Comparison of ENCODE assay signal across 12 mouse cellular contexts in the genomic region with DNA sequence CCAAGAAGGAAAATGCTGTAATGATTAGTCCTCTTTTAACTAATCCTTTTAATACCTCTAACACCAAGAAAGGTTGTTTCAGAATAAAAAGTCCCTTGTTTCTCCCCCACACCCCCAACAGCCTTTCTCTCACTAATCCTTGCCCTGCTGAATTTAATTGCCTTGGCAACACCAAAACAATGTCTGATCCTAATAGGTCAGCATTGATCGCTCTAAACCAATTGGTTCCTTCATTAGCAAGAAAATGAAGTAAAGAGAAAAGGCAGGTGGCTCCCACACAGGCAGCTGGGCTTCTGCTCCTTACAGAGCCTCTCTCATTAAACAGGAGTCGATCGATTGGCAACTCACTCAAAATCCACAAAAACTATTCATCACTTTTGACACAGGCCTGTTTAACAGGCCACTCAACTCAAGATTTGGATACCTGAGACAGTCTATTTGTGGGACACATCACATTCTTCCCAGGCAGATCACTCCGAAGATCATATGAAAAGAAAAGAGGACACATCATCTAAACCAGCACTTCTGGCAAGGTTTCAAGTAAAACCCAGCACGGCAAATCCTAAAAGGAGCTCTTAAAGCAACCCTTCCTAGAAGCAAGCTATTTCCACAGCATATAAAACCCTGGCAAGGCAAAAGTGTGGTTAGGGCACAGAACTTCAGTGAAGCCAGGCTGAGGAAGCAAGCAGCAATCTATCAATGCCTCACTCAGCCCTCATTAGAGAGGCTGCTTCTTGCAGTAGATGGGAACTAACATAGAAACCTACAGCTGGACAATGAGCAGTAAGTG.
DNase-seq lines count a peak whose midpoint lies in the region; ATAC-seq and TF ChIP-seq lines count a peak whose summit lies in the region.
"Had no signal": no experiment of that assay in that cellular context is flagged by ENCODE, and none has a peak within 500 bp of the region (broad histone marks: within the 10 kb centered on the region; RNA-seq: fewer than 3 reads in every experiment).

No protein-coding gene starts in this region.

- H3K4me2 ChIP-seq in forebrain, postnatal 0 days (ENCODE audit: low read depth), result no peak overlapping the region
- H3K4me2 ChIP-seq in hindbrain, embryonic 12.5 days (replicated peaks), result no peak overlapping the region
- no peak overlapping the region for H3K4me2 ChIP-seq in midbrain, embryonic 14.5 days (ENCODE audit: low read length)
- no peak overlapping the region for H3K4me2 ChIP-seq in intestine, embryonic 15.5 days (replicated peaks)

- no peaks in the 10 kb centered on the region; the same call in 1 of the 2 replicates for H3K9me3 ChIP-seq in forebrain, embryonic 10.5 days
- no peaks in the 10 kb centered on the region for H3K9me3 ChIP-seq in forebrain, postnatal 0 days (ENCODE audit: low read length)
- no peaks in the 10 kb centered on the region for H3K9me3 ChIP-seq in hindbrain, embryonic 12.5 days (replicated peaks)
- no peaks in the 10 kb centered on the region for H3K9me3 ChIP-seq in midbrain, embryonic 14.5 days (ENCODE audit: control insufficient read depth, low read length)
- H3K9me3 ChIP-seq in intestine, embryonic 15.5 days, result no peaks in the 10 kb centered on the region

- peaks cover 77% of the 10 kb centered on the region for H3K27me3 ChIP-seq in forebrain, embryonic 10.5 days (ENCODE audit: poor library complexity, severe bottlenecking)
- no peaks in the 10 kb centered on the region for H3K27me3 ChIP-seq in forebrain, postnatal 0 days (ENCODE audit: insufficient read depth, low read length)
- no peaks in the 10 kb centered on the region for H3K27me3 ChIP-seq in hindbrain, embryonic 12.5 days
- no peaks in the 10 kb centered on the region for H3K27me3 ChIP-seq in midbrain, embryonic 14.5 days (ENCODE audit: control insufficient read depth, insufficient read depth, low read length)
- H3K27me3 ChIP-seq in intestine, embryonic 15.5 days (replicated peaks), result no peaks in the 10 kb centered on the region

- no peak overlapping the region for H3K9ac ChIP-seq in forebrain, postnatal 0 days
- H3K9ac ChIP-seq in hindbrain, embryonic 12.5 days, result no peak overlapping the region
- H3K9ac ChIP-seq in midbrain, embryonic 14.5 days (replicated peaks; ENCODE audit: low read length), result no peak overlapping the region
- H3K9ac ChIP-seq in intestine, embryonic 15.5 days, result no peak overlapping the region

- DNase-seq in forebrain, embryonic 10.5 days (ENCODE audit: extremely low spot score, low spot score), result peak; percentile 62
- DNase-seq in forebrain, postnatal 0 days, result no peak
- DNase-seq in embryo, embryonic 10.5 days (ENCODE audit: low spot score), result peak; percentile 53
- DNase-seq in midbrain, embryonic 14.5 days, result peak; percentile 62
- no peak for DNase-seq in gastrocnemius, postnatal 36 days
- no peak for DNase-seq in adrenal gland, adult (ENCODE audit: inconsistent age in 2 of 2, low spot score in 1 of 2)
- DNase-seq: heart, postnatal 14 days; right cerebral cortex, postnatal 14 days; thymus, postnatal 36 days had no signal

- H3K4me1 ChIP-seq in forebrain, embryonic 10.5 days, result peaks cover 29% of the 10 kb centered on the region
- no peaks in the 10 kb centered on the region for H3K4me1 ChIP-seq in forebrain, postnatal 0 days (ENCODE audit: insufficient read depth)
- H3K4me1 ChIP-seq in hindbrain, embryonic 12.5 days, result peaks cover 15% of the 10 kb centered on the region
- peaks cover 28% of the 10 kb centered on the region for H3K4me1 ChIP-seq in midbrain, embryonic 14.5 days (ENCODE audit: control insufficient read depth, insufficient read depth, low read length)
- 0 out of 2 replicates have a peak, but pooled peaks cover 2% of the 10 kb centered on the region for H3K4me1 ChIP-seq in intestine, embryonic 15.5 days (replicated peaks)

- intact Hi-C loops in gastrocnemius, postnatal 36 days (cut with DNase I), result no loop called here

- TF ChIP-seq CTCF in forebrain, postnatal 0 days (IDR thresholded peaks at IDR 0.05; ENCODE audit: low read depth), result no peak

- 10% methylated on average over 5 of the region's 5 CpGs for WGBS in forebrain, embryonic 10.5 days
- WGBS in forebrain, postnatal 0 days, result 9% methylated on average over 5 of the region's 5 CpGs
- WGBS in hindbrain, embryonic 12.5 days, result 24% methylated on average over 5 of the region's 5 CpGs
- 6% methylated on average over 5 of the region's 5 CpGs for WGBS in midbrain, embryonic 14.5 days
- 54% methylated on average over 5 of the region's 5 CpGs for WGBS in intestine, embryonic 15.5 days

- no peak; the same call in 1 of the 2 replicates for ATAC-seq in forebrain, postnatal 0 days
- peak; percentile 29; the same call in 1 of the 2 replicates for ATAC-seq in hindbrain, embryonic 12.5 days (ENCODE audit: low FRiP score)
- no peak for ATAC-seq in midbrain, embryonic 14.5 days (ENCODE audit: low FRiP score, low TSS enrichment)
- no peak for ATAC-seq in intestine, embryonic 15.5 days

- H3K27ac ChIP-seq in forebrain, embryonic 10.5 days, result peak overlapping the region; percentile 81
- no peak overlapping the region for H3K27ac ChIP-seq in forebrain, postnatal 0 days (ENCODE audit: low read depth, low read length)
- peak overlapping the region; percentile 58 for H3K27ac ChIP-seq in hindbrain, embryonic 12.5 days
- peak overlapping the region; percentile 43; the same call in 1 of the 2 replicates for H3K27ac ChIP-seq in midbrain, embryonic 14.5 days (replicated peaks; ENCODE audit: low read depth, low read length)
- H3K27ac ChIP-seq in intestine, embryonic 15.5 days, result no peak overlapping the region
- H3K27ac ChIP-seq: kidney, postnatal 0 days had no signal

- H3K4me3 ChIP-seq in forebrain, embryonic 10.5 days, result no peak overlapping the region
- no peak overlapping the region for H3K4me3 ChIP-seq in forebrain, postnatal 0 days (ENCODE audit: low read depth, low read length)
- H3K4me3 ChIP-seq in hindbrain, embryonic 12.5 days, result no peak overlapping the region
- H3K4me3 ChIP-seq in midbrain, embryonic 14.5 days (replicated peaks; ENCODE audit: low read depth, low read length), result no peak overlapping the region
- no peak overlapping the region for H3K4me3 ChIP-seq in intestine, embryonic 15.5 days (replicated peaks)

- H3K36me3 ChIP-seq in forebrain, embryonic 10.5 days (replicated peaks), result no peaks in the 10 kb centered on the region
- no peaks in the 10 kb centered on the region for H3K36me3 ChIP-seq in forebrain, postnatal 0 days (ENCODE audit: insufficient read depth)
- no peaks in the 10 kb centered on the region for H3K36me3 ChIP-seq in hindbrain, embryonic 12.5 days
- H3K36me3 ChIP-seq in midbrain, embryonic 14.5 days (ENCODE audit: control insufficient read depth, insufficient read depth, low read length), result no peaks in the 10 kb centered on the region
- H3K36me3 ChIP-seq in intestine, embryonic 15.5 days, result no peaks in the 10 kb centered on the region

Comparison
In these comparisons a context has a peak if more than half of its experiments do, and no peak if none do; other contexts are left out.
1. DNase-seq: peak in forebrain, embryonic 10.5 days (single experiment), embryo, embryonic 10.5 days (single experiment) and midbrain, embryonic 14.5 days (single experiment); none in forebrain, postnatal 0 days (single experiment), gastrocnemius, postnatal 36 days (0 of 2) and adrenal gland, adult (0 of 2).
2. H3K27ac ChIP-seq: peak in forebrain, embryonic 10.5 days (single experiment), hindbrain, embryonic 12.5 days (single experiment) and midbrain, embryonic 14.5 days (single experiment); none in forebrain, postnatal 0 days (single experiment) and intestine, embryonic 15.5 days (single experiment).